Mouse (Mus musculus): ENCODE data around the gene Erc2.
A peak's percentile ranks its signal among the peaks of the same experiment; 100 is the strongest.

The Erc2 gene

DNA sequence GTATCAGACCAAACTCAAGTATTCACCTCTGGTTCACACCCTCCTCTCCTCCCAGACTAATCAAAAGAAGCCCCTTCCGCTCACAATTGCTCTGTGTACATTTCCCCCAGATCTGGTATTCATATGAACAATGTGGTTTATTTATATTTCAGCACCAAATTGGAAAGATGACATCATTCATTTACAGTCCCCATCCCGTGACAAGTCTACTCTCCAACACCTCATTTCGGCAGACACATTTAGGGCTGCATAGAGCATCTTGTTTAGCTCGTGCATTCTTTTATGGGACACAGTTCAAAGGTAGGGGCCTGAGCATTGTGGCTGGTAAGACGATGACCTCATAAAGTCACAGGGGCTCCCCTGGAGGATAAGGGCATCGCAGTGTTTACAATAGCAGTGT lies 677.9 kb downstream of the Erc2 start:
- no peak for DNase-seq (ENCODE audit: low spot score)

DNA sequence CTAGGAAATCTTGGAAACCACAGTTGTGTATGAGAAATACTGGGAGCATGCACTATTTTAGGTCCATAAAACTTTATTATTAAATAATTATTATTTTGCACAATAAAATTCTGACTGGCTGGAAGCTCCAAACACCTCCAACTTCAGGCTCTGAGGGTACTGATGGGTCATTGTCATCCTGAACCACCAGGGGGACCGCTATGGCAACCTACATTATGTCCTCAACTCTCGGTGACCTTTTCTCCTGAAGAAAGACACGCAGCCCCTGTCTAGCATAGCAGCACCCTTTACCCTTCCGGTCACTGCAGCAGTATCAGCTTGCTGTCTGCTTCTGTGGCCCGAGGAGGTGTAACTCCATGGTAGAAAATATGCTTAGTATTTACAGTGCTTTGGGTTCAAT lies 679.0 kb downstream of the Erc2 start:
- DNase-seq (ENCODE audit: low spot score), result peak; percentile 52

DNA sequence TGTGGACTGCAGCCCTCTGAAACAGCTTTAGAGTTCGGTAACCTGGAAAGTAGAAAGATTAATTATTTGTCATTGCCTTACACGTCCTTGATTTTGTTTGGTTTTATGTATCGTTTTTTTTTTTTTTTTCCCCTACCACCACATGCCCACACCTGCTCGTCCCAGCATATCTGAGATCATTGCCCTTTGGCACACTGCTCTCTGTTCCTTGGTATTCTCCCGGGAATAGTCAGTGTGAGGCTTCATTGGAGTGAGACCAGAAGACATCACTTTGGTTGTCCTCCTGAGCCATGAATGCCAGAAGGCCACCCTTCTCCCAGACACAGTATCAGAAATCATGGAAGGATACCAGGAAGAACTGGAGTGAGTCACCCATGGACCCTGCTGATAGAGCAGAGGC lies 681.9 kb downstream of the Erc2 start:
- DNase-seq (ENCODE audit: low spot score), result no peak

DNA sequence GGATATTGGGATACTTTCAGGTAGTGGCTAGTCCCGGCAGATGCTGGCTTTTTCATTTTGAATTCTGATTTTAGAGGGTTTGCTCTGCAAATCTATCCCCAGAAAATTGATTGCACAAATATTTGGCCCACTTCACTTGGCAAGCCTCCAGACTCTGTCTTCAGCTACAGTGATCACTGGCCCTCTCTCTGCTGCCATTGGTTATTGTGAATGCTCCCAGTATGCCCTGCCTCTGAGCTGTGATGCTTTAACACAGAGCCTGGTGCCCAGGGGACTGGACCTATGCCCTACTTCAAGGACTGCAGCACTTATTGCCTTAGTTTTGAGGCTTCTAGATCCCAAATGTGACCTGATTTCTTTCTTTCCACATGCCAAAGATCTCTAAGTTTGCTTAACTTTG lies 686.4 kb downstream of the Erc2 start:
- DNase-seq (ENCODE audit: low spot score), result no peak

DNA sequence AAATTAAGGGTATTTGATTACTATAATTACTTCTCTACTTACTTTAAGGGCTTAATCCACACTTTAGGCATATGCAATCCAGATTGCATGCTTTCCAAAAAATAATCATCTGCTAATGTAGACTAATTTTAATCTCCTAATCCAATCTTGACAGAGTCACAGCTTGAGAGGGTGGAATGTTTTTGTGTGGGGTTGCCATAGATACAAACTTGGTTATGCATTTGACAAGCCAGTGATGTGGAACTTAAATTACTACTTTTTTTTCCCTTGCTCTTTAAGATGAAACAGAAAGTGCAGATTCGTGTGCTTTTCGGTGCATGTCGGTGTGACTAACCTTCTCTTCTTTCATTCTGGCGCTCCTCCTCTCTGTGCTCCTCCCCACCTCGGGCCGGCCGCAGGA lies 694.6 kb downstream of the Erc2 start:
- DNase-seq (ENCODE audit: low spot score), result no peak

DNA sequence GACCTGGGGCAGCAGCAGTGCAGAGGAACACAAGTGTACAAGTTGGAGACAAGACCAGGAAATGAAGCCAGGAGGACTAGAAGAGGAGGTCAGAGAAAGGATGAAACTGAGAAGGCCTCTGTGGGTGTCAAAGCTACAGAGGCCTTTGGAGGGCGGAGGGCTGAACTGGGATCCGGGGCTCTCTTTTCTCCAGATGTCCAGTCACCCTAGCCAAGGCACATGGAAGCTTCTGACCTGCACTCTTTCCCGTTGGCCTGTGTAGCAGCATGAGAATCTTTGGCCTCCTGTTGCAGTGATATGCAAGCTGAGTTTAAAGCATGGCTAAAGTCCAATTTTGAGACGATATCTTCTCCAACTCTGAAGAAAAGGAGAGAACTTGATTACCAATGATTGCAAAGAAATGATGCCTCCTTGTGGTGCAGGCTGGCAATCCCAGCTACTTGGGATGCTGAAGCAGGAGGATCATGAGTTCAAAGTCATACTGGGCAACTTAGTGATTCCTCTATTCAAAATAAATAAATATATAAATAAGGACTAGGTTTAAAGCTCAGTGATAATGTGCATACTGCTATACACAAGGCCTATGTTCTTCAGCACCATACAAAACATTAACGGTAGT lies 699.8 kb downstream of the Erc2 start:
- no peak for DNase-seq (ENCODE audit: low spot score)

DNA sequence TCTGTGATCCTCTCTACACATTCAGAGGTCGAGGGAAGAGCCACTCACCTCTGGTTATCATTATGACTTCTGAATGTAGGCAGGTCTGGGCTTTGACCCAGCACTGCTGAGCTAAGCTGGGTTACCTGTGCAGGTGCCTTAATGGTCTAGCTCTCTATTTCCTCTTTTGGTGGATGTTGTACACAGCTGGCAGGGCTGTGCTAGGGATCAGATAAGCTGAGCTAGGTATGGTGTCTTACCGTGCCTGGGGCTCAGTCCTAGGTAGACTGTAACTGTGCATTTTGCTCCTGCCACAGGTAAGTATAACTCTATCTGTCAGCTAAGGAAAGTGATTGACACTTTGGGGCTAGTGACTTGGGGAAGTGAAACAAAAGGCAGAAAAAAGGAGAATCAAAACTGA lies 701.0 kb downstream of the Erc2 start:
- no peak for DNase-seq (ENCODE audit: low spot score)

DNA sequence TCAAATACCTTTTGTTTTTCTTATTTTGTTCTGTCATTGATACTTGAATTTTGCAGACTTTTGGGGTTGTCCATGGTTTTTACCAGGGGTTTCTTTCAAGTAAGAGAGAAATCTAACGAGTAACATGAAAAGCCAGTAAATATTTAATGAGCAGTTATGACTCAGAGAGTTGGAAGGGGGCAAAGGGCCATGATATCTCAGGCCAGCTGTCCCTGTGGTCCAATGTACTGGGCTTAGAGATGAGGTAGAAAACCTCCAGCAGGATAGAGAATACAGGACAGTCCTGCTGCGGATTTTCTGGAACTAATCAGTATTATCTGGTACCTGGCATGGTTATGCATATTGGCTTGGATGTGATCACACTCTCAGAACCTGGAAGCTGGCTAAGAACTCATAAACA lies 701.5 kb downstream of the Erc2 start:
- no peak for DNase-seq (ENCODE audit: low spot score)

DNA sequence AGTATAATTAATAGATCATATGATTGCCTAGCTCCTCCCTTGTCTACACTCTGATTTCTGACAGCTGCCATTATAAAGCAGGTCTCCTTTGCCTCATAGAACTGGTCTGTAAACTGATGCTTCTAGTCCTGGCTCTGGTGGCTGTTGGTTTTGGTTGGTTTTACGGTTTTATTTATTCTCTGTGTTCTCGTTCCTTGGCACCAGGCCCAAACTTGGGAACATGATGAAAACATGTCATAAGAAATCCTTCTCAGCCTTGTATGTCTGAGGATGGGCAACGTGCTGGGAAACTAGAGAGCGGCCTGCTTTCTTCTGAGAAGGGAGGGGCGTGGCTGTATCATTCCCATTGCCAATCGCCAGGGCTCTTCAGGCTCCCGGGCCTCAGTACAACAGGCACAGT lies 704.2 kb downstream of the Erc2 start:
- no peak for DNase-seq (ENCODE audit: low spot score)

DNA sequence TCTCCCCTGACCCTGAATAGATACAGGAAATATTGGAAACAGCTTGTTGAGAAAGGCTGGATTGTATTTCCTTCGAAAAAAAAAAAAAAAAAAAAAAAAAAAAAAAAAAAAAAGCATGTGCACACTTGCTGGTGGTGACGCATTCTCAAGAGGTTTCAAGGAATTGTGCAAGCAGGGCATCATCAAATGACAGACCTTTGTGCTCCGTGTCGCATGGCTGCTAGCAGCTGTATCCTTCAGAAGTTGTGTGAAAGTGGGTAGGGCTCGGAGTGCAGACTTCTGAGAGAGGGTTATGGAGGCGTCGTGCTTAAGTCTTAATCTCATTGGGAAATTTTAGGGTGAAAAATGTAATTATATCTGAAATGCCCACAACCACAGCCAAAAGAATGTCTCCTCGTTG lies 706.3 kb downstream of the Erc2 start:
- peak; percentile 11 for DNase-seq (ENCODE audit: low spot score)

DNA sequence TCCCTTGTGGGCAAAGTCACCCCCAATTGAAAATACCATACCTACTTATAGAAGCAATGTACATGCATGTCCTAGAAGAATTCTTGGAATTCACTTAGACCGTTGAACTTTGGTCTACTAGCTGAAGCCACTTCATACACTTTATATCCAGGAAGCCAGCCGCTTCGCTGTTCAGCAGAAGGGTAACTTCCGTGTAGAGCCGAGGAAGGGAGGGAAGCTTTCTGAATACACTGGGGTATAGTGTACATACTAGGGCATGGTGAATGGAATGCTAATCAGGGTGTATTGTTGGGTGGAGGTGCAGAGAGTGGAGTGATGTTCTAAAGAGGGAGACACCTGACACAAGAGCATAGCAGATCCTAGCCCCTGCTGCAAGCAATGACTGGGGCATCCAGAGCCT lies 708.9 kb downstream of the Erc2 start:
- DNase-seq (ENCODE audit: low spot score), result no peak

DNA sequence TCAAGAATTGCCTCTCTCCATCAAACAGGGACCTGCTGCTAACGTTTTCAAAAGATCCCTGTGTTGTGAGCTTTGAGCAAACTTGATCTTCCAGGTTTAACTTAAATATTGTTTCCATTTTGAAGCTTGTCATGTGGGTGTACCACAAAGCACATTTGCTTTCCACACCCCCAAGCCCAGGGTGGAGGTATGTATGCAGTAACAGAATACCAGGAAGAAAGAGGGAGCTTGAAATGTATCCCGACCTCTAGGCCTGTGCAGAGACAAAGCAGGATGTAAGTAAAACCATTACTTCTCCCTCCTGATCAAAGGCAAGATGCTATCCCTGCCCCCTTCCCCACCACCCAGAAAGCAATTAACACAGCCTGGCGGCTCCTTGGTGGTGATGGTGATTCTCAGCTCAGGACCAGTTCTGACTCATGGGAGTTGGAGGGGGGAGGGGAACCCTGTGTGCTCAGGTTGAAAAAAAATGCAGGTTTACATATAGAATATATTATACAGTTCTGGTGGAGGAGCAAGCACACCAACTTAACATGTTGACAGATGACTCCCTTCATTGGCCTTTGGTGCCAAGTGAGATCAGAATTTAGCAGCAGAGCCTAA lies 710.2 kb downstream of the Erc2 start:
- DNase-seq (ENCODE audit: low spot score), result peak; percentile 11

DNA sequence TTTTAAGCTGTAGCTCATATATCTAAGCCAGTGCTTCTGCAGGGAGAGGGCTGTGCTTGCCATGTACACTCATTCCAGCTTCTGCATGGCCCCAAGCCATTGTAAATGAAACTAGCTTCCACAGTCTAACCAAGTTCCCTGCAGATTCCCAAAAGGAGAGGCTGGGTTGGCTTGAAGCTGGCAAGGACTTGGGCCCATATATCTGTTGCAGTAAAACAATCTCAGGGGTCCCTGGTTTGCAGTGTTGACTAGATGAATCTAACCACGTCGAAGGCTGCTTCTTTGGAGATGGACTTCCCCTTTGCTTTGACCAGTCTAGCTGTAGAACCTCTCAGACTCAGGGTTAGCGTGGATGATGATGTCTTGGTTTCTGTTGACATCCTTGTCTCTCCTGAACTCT lies 716.9 kb downstream of the Erc2 start:
- no peak for DNase-seq (ENCODE audit: low spot score)

DNA sequence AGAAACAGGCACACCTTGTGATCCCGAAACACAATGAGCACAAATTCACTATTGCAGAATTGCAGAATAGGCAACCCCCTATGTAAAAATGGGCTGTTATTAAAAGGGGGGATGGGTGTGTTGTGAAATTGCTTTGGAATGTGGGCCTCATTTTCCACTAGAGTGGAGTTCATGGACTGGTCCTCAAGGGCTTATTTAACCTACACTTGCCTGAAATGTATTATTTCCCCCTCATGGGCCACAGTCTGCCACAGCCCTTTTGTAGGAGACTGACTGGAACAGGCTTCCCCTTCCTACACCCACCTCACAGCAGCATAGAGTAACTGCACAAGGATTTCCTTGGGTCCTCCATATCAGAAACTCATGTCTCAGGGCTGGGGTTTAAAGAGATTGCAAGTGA lies 726.9 kb downstream of the Erc2 start:
- DNase-seq (ENCODE audit: low spot score), result peak; percentile 9

DNA sequence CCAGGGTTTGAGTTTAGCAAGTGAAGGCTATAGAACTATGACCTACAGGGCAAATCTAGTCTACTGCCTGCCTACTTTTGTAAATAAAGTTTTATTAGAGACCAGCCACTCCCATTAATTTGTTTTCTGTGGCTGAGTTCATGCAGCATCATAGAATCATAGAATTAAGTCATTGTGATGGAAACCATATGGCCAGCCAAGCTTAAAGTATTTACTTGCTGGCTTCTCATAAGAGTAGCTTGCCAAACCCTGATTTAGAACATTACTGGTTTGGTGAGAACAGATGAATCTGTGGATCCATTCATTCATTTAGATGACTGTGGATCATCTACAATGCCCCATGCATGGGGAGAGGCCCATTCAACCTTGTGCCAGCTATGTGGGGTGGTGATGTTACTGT lies 733.8 kb downstream of the Erc2 start:
- no peak for DNase-seq (ENCODE audit: low spot score)

DNA sequence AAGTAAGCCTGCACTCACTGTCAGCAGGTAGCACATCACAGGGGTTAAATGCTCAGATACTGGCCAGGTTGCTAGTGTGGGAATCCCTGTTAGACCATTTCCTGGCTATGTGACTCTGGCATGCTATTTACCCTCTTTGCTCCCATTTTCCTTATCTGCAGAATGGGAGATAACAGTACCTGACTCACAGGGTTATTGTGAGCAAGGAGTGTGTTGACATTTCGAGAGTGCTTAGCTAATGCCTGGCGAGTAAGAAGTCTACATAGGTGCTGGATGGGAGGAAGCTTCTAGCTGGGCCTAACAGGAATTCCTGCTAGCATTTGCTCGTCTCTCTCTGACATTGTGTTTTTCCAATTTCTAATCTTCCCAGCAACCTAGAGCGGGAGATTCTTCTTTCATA lies 737.3 kb downstream of the Erc2 start:
- DNase-seq (ENCODE audit: low spot score), result no peak

DNA sequence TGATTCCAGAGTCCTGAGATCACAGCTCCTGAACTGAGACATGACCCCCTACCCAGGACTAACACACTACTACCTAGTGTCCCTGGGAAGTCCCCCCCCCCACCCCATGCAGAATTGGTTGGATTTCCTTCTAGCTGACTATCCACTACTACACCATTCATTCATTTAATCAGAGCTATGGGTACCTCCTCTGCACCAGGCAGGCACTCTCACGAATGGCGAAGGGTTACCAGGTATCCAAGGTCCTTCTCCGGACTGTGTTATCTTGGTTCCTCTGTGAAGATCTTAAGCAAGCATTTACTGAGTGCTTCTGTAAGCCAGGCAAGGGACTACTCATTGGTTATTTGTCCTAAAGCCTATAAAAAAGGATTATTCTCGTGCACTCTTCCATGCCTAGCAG lies 737.8 kb downstream of the Erc2 start:
- no peak for DNase-seq (ENCODE audit: low spot score)

DNA sequence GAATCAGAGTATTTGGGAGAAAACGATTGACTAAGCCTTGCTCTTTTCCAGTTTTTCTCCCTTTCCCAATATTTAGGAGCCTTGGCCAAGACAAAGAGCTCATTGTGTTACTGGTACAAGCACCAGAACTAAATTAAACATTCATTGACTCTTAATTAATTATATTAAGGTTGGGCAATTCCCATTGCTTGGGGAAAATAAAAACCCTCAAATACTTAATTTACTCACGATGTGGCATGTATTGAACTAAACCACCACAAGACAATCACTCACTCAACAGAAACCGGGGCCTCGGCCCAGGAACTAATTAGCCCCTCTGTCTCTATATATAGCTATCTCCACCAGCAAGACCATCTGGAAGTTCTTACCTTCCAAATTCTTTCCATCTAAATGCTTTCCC lies 740.1 kb downstream of the Erc2 start:
- DNase-seq (ENCODE audit: low spot score), result no peak

DNA sequence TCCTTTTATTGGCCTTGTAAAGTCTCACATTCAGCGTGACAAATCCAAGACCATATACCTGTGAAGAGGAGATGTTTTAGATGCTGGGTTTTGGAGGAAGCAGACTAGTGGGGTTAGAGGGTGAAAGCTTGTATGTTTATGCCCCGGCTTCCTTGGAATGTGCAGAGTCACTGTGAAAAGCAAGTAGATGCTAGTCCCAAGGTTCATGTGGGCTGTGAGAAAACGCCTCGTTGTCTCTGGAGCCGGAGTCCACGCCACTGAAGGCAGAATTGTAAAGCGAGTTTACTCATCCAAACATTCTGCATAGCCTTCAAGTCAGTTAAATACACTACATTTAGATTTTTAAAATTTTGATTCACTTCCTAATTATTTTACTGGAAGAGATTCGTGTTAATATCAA lies 748.5 kb downstream of the Erc2 start:
- no peak for DNase-seq (ENCODE audit: low spot score)

DNA sequence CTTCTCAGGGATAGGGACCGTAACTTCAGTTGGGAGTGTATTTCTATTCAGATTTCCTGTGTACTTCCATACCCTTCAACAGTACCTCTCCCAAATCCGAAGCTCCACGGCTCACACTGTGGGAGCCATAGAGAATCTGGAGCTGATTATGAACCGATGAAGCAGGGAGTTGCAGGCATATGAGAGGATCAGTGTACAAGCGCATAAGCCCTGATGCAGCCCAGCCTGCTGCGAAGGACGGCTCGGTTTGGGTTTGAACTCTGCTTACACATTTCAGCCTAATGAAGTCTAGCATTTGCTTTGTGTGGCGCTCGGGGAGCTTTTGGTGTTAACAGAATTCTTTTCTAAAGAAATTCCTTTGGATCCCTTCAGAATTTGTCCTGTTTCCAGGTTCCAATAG lies 749.4 kb downstream of the Erc2 start:
- DNase-seq (ENCODE audit: low spot score), result no peak

DNA sequence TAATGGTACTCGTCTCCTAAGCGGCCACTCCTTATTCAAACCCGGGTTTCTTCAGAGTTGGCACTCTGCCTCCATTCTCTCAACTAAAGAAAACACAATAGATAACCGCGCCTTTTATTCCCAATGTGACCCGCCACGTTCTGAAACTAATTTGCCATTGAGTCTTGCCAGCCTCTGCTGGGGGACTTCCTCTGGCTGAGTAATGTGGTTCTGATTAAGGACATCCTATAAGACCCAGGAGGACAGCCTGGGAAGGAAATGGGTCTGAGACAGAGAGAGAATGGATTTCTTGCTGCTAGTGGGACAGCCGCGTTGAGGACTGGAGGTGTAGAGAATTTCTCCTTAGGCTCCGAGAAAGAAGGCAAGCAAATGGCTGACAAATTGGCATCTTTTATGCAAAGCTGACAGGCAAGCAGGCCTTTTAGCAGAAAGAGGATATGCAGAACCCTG lies 753.4 kb downstream of the Erc2 start:
- DNase-seq (ENCODE audit: low spot score), result peak; percentile 73

DNA sequence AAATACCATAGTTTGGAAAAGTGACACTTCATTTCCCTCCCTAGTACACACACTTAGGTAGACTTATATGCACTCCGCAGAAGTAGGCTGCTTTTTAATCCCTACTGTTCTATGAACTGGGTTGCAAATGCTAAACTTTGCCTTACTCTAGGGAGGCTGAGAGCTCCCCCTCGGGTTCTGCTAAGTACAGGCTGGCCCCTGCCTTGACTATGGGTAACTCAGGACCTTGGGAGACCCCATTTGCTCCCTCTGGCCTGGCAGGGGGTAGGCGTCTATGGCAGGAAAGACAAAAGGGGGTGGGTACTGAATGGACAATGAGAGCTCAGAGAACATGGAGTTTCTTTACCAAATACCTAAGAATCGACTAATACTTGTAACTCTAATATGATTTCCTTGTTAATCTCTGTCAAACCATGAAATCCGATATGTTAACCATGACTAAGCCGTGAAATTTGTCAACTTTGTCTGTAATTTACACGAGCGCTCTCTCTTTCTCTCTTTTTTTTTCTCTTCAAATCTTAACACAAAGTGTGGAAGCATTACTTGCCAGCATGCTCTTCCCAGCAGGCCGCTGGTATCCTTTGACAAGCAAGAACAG lies 754.1 kb downstream of the Erc2 start:
- peak; percentile 39 for DNase-seq (ENCODE audit: low spot score)

DNA sequence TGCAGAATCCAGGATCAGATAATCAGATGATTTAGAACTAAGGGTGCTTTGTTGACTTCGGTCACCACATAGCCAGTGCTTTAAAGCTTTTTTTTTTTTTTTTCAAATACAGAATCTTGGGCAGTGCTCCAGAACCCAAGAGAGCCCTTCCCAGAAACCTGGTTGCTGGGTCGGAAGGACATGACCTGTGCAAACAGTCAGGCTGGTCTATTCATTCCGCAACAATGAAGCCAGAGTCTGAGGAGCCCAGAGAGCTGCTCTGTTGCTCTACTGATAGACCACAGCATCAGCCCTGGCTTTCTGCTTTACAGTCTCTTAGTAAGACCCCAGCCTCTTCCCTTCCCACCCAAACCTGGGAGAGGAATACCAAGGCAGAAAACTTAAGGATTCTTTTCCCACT lies 755.3 kb downstream of the Erc2 start:
- no peak for DNase-seq (ENCODE audit: low spot score)

DNA sequence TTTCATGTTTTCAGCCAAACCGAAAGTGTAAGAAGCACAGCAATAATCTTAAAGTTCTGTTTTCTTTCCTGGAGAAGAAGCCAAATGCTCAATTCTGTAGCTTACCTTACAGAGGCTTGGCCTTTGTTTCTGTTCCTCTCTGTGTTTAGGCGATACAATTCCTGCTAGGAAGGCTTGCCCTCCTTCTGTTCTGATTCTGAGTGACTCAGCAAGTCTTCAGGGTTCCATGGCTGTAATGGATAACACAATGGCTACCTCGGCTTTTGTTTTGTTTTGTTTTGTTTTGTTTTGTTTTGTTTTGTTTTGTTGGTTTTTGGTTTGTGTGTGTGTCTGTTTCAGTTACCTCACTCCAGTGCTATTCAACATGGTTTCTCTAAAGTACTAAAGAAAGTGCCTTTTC lies 757.9 kb downstream of the Erc2 start:
- no peak for DNase-seq (ENCODE audit: low spot score)

Measured in embryo, embryonic 10.5 days (tissue).